Mouse (Mus musculus) bone marrow macrophage, adult 2 months (primary cell): Measurements from ENCODE around the gene Lgi1. TPM values are rescaled to one million over a fixed set of nuclear protein-coding genes. Genes with fewer than 3 reads are reported as not detected.

Source experiments
- H3K27ac ChIP-seq: 2 replicates; pipeline ENCODE4 v1.5.1; 2012; ENCODE audit warnings: low read depth, low read length; ENCODE audit not compliant: insufficient read depth
- H3K4me1 ChIP-seq: 2 replicates; pipeline ENCODE4 v1.6.1; 2012; ENCODE audit warnings: low read length; ENCODE audit not compliant: control insufficient read depth, insufficient read depth
- H3K4me3 ChIP-seq: 2 replicates; pipeline ENCODE4 v1.5.1; 2012; ENCODE audit warnings: mild to moderate bottlenecking, low read length, moderate library complexity; ENCODE audit not compliant: insufficient read depth
- CTCF ChIP-seq: IDR thresholded peaks from 2 replicates; pipeline ENCODE4 v1.5.1; 2012; ENCODE audit warnings: low read depth, mild to moderate bottlenecking, low read length, moderate library complexity
- POLR2A ChIP-seq: IDR thresholded peaks from 2 replicates; pipeline ENCODE4 v1.6.1; 2012; ENCODE audit warnings: mild to moderate bottlenecking, low read depth, low read length, borderline replicate concordance
- polyA plus RNA-seq: library from polyadenylated mRNA; stranded (reverse); fragments of >200 nt; gene quantifications from 2 replicates; pipeline ENCODE4 v1.2.4, GENCODE M21; 2012; ENCODE audit not compliant: missing spikeins, insufficient read depth, insufficient read length

The Lgi1 gene
- polyA plus RNA-seq, 1 experiment, result 3.0 TPM

DNA sequence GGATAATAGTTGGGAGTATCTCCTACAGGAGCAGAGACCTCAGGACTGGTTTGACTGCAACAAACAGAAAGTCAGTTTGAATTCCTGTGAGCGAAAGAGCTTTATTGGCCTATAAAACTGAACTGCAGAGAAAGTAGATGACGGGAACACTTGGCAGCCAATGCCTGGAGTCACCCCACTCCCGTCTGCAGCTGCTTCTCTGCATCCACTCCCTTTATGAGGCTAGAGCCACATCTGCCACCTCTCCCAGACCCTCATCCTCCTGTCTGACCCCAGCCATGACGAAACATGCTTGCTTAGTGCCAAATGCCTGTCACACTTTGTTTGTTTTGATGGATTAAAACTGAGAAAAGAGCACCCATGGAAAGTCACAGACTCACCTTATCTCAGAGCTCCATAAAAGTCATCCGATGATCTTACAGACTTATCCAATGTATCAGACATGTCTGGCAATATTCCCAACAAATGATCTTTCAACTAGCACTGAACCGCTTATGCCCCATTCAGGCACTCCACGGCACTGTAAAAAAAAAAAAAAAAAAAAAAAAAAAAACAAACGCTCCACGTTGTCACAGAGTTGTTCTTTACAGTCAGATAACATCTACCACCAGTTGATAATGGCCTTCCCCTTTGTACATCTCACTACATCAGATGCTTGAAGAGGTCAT lies 93.8 kb downstream of the Lgi1 start:
- no peak overlapping the region for H3K27ac ChIP-seq
- no peak overlapping the region for H3K4me3 ChIP-seq
- H3K4me1 ChIP-seq, result peaks cover 17% of the 10 kb centered on the region
- no peak for TF ChIP-seq POLR2A
- no peak for TF ChIP-seq CTCF

- H3K4me1 ChIP-seq, result peaks cover 24% of the 10 kb centered on the region
- no peak overlapping the region for H3K27ac ChIP-seq
- TF ChIP-seq POLR2A, result no peak
- TF ChIP-seq CTCF, result no peak
- no peak overlapping the region for H3K4me3 ChIP-seq
These were observed 95.0 kb downstream of the Lgi1 start for GRCm38 (mm10) chr19:38359287-38359686.

Other genes with a start within 250 kb of the Lgi1 start
- 156 and 160 TPM in 2 replicates for gene Myof, start 221.0 kb upstream of the Lgi1 start, polyA plus RNA-seq
- 21.0 and 23.2 TPM in 2 replicates for gene Cep55, start 209.5 kb upstream of the Lgi1 start, polyA plus RNA-seq
- gene Ffar4, start 167.5 kb upstream of the Lgi1 start, polyA plus RNA-seq, result 0.57 TPM in 1 of 2 replicates, not detected in the other
- not detected in 2 replicates for gene Rbp4, start 139.3 kb upstream of the Lgi1 start, polyA plus RNA-seq
- not detected in 2 replicates for gene Pde6c, start 131.8 kb upstream of the Lgi1 start, polyA plus RNA-seq
- gene Fra10ac1, start 40.4 kb upstream of the Lgi1 start, polyA plus RNA-seq, result 12.1 and 15.3 TPM in 2 replicates
- gene Slc35g1, start 131.4 kb downstream of the Lgi1 start, polyA plus RNA-seq, result 3.6 and 5.7 TPM in 2 replicates
- not detected in 2 replicates for gene Plce1, start 216.6 kb downstream of the Lgi1 start, polyA plus RNA-seq